Comparison of ENCODE assay signal across 25 mouse cellular contexts in the genomic region with DNA sequence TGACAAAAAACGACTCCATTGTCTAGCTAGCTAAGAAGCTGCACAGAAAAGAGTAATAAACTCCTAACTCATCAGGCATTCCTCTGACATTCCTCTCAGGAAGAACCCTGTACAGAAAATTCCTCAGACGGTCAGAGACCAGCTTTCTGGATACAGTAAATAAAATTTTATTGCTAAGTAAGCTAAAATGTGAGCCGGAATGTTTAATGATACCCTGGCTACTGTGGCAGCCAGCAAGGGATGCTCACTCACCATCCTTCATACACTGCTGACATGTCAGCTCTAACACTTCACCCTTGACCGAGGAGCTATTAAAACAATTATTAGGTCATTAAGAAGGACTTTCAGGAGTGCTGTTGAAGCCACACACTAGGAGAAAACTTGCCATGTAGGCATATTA.
"Had no signal": no experiment of that assay in that cellular context is flagged by ENCODE, and none has a peak within 500 bp of the region (broad histone marks: within the 10 kb centered on the region; RNA-seq: fewer than 3 reads in every experiment).

No protein-coding gene starts in this region.

- H3K9ac ChIP-seq: heart, embryonic 12.5 days; hindbrain, embryonic 12.5 days; hindbrain, embryonic 14.5 days; intestine, embryonic 15.5 days; limb, embryonic 12.5 days; liver, embryonic 13.5 days; liver, embryonic 15.5 days had no signal

- H3K27ac ChIP-seq: gastrocnemius, adult 2 months; heart, embryonic 10.5 days; hindbrain, embryonic 10.5 days; hindbrain, embryonic 12.5 days; hindbrain, embryonic 14.5 days; intestine, embryonic 15.5 days; layer of hippocampus, adult 2 months; left cerebral cortex, adult 2 months; limb, embryonic 10.5 days; limb, embryonic 12.5 days; liver, embryonic 13.5 days; liver, embryonic 15.5 days had no signal

- H3K4me1 ChIP-seq: heart, embryonic 10.5 days; heart, embryonic 12.5 days; hindbrain, embryonic 10.5 days; hindbrain, embryonic 12.5 days; intestine, embryonic 15.5 days; limb, embryonic 10.5 days; liver, embryonic 13.5 days; liver, embryonic 15.5 days had no signal

- H3K4me3 ChIP-seq: gastrocnemius, adult 2 months; heart, embryonic 10.5 days; heart, embryonic 12.5 days; hindbrain, embryonic 10.5 days; hindbrain, embryonic 12.5 days; intestine, embryonic 15.5 days; layer of hippocampus, adult 2 months; left cerebral cortex, adult 2 months; limb, embryonic 10.5 days; limb, embryonic 12.5 days; liver, embryonic 13.5 days; liver, embryonic 15.5 days had no signal

- DNase-seq: gastrocnemius, adult 2 months; gastrocnemius, postnatal 10 days; gastrocnemius, postnatal 25 days; heart, adult 18-20 months; heart, postnatal 10 days; heart, postnatal 4 days; kidney, adult 18-20 months; kidney, postnatal 25 days; liver; liver, embryonic 13.5 days had no signal

- H3K4me2 ChIP-seq: heart, embryonic 12.5 days; hindbrain, embryonic 12.5 days; hindbrain, embryonic 14.5 days; intestine, embryonic 15.5 days; limb, embryonic 12.5 days; liver, embryonic 11.5 days; liver, embryonic 13.5 days; liver, embryonic 15.5 days had no signal

- H3K27me3 ChIP-seq: heart, embryonic 12.5 days; hindbrain, embryonic 12.5 days; intestine, embryonic 15.5 days; limb, embryonic 12.5 days; liver, embryonic 13.5 days; liver, embryonic 15.5 days had no signal

- H3K9me3 ChIP-seq: heart, embryonic 10.5 days; heart, embryonic 12.5 days; hindbrain, embryonic 10.5 days; hindbrain, embryonic 12.5 days; intestine, embryonic 15.5 days; limb, embryonic 10.5 days; limb, embryonic 12.5 days; liver, embryonic 13.5 days; liver, embryonic 15.5 days had no signal

- H3K36me3 ChIP-seq: heart, embryonic 10.5 days; heart, embryonic 12.5 days; hindbrain, embryonic 10.5 days; hindbrain, embryonic 12.5 days; intestine, embryonic 15.5 days; limb, embryonic 10.5 days; limb, embryonic 12.5 days; liver, embryonic 13.5 days; liver, embryonic 15.5 days had no signal

- ATAC-seq: hindbrain, embryonic 16.5 days; inflammation-experienced regulatory T-cells, adult 6 months; intestine, embryonic 15.5 days; intestine, postnatal 0 days had no signal
